Mouse (Mus musculus) embryonic facial prominence, embryonic 15.5 days (tissue): Measurements from ENCODE around the gene Fmnl2. TPM values are rescaled to one million over a fixed set of nuclear protein-coding genes. Genes with fewer than 3 reads are reported as not detected.

Source experiments
- ATAC-seq: fragments of 200-750 bp; cut with Nextera tagmentation; 2 replicates; pipeline ENCODE4 v1.8.0; 2017; ENCODE audit warnings: low read depth, moderate TSS enrichment; ENCODE audit not compliant: insufficient number of reproducible peaks, low FRiP score, low TSS enrichment
- H3K27ac ChIP-seq: fragments of 300-500 bp; sonication (generic); replicated peaks from 2 replicates; pipeline ENCODE4 v1.5.1; 2015; ENCODE audit warnings: mild to moderate bottlenecking, inconsistent platforms
- H3K27me3 ChIP-seq: fragments of 300-500 bp; sonication (generic); 2 replicates; pipeline ENCODE4 v1.6.1; 2015; ENCODE audit warnings: inconsistent platforms
- H3K36me3 ChIP-seq: fragments of 300-500 bp; sonication (generic); 2 replicates; pipeline ENCODE4 v1.6.1; 2015; ENCODE audit warnings: mild to moderate bottlenecking, inconsistent platforms
- H3K4me1 ChIP-seq: fragments of 300-500 bp; sonication (generic); 2 replicates; pipeline ENCODE4 v1.6.1; 2015; ENCODE audit warnings: inconsistent platforms
- H3K4me2 ChIP-seq: fragments of 300-500 bp; sonication (generic); replicated peaks from 2 replicates; pipeline ENCODE4 v1.6.1; 2015; ENCODE audit warnings: mild to moderate bottlenecking, inconsistent platforms
- H3K4me3 ChIP-seq: fragments of 300-500 bp; sonication (generic); replicated peaks from 2 replicates; pipeline ENCODE4 v1.5.1; 2015; ENCODE audit warnings: mild to moderate bottlenecking, inconsistent platforms
- H3K9ac ChIP-seq: fragments of 300-500 bp; sonication (generic); 2 replicates; pipeline ENCODE4 v1.6.1; 2015; ENCODE audit warnings: inconsistent platforms
- H3K9me3 ChIP-seq: fragments of 300-500 bp; sonication (generic); replicated peaks from 2 replicates; pipeline ENCODE4 v1.6.1; 2016; ENCODE audit warnings: inconsistent platforms
- WGBS: fragments of 180-500 bp; shearing (Covaris S2); methylation state at CpG from one replicate; pipeline ENCODE4 v1.1.7; 2015; 5-methylcytosine and 5-hydroxymethylcytosine counted together
- polyA plus RNA-seq: library from polyadenylated mRNA; unstranded; fragments of >200 nt; fragmentation: Nextera tagmentation; extraction: Ambion mirVana; gene quantifications from 2 replicates; pipeline ENCODE4 v1.2.1, GENCODE M21; 2015

Gene Fmnl2
- polyA plus RNA-seq, 1 experiment from 2014 or later: 8.1 TPM

DNA sequence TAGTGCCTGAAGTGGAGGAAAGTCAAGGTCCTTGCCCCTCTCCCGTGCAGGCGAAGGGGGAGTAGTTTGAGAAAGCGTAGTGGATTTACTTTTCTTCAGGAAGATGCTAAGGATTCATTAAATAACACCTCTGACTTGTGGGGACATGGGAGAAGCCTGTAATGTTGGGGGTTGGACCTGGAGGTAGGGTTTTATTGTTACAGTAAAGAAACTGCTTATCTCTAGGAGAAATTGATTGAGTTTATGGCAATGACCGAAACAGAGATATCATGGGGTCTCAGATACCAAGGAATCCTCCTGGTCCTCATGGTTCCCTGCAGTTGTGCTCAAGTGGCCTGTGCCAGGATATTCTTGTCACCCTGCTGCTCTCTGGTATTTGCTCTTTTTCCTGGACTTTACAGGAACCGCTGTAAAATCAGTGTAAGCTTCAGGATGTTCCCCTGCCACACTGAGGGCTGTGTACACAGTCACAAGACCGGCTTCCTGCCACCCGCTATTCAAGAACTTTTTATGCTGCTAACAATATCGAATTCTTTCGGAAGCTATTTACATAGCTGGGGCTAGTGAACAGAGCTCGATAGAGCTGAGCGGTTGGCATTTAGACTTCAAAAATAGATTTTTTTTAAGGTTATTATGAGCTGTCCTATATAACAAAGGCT, 130.1 kb downstream of the Fmnl2 start:
- Histone ChIP-seq H3K4me2 (no peak overlapping the region), H3K9ac (no peak overlapping the region), H3K4me1 (peaks cover 28% of the 10 kb centered on the region), H3K9me3 (no peaks in the 10 kb centered on the region), H3K27ac (0 out of 2 replicates have a peak overlapping the region, but pooled peaks have one; percentile 0), H3K4me3 (no peak overlapping the region), H3K27me3 (no peaks in the 10 kb centered on the region), H3K36me3 (no peaks in the 10 kb centered on the region)
- WGBS: 68% methylated on average over 11 of the region's 11 CpGs
- ATAC-seq: peak; percentile 15; the same call in 1 of the 2 replicates

DNA sequence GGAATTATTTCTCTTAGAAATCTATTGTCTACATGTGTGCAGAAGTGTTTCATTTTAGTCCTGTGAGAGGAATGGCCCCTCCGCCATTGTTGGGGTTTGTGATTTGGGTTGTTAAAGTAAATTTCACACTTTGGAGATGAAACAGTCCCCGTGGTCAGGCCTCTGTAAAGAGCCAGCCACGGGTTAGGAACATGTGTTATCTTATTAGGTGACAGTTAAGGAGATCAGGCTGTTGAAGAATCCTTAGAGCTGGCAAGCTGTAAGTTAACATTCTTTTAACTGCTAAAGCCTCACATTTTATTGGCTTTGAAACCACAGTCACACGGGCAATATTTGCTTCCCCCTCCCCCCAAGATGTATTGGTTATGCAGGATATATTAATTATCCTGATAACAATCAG, 131.7 kb downstream of the Fmnl2 start:
- H3K27me3 ChIP-seq: no peaks in the 10 kb centered on the region
- no peak overlapping the region for H3K9ac ChIP-seq
- WGBS: 70% methylated on average over 4 of the region's 4 CpGs
- no peak overlapping the region for H3K4me2 ChIP-seq
- ATAC-seq: no peak
- H3K36me3 ChIP-seq: no peaks in the 10 kb centered on the region
- H3K27ac ChIP-seq: no peak overlapping the region
- no peak overlapping the region for H3K4me3 ChIP-seq
- peaks cover 28% of the 10 kb centered on the region for H3K4me1 ChIP-seq
- no peaks in the 10 kb centered on the region for H3K9me3 ChIP-seq

DNA sequence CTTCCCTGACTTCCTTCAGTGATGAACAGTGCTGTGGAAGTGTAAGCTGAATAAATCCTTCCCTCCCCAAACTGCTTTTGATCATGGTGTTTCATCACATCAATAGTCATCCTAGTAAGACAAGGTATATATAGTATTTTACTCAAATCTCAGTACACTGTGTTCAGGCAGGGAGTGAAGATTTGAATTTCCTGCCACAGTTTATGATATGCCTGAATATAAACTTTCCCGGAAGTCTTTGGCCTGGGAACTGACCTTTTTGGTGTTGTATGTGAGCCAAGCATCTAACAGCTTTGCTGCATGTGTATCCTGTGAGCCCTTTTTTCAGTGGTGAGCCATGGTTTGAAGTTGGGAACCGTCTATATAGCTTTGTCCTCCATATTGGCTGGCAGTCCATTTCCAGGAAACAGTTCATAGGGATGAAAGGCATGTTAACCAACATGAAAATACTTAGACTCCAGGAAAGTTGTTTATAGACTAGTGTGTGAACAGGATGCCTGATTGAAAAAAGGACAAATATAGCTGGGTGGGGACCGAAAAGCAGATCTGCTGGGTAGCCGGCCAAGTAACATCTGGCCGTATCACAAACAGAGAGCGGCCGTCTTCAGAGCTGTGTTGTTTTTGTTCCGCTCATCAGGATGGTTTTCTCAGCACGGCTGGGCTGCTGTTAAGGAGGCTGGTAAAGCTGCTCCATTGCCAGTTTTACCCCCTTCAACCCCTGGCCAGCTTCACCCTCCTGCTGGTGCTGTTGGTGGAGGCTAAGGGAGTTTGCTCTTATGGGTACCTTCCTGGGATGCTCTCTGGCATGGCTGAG, 133.4 kb downstream of the Fmnl2 start:
- peak; percentile 29 for ATAC-seq
- Histone ChIP-seq H3K4me1 (peaks cover 15% of the 10 kb centered on the region), H3K27me3 (no peaks in the 10 kb centered on the region), H3K4me3 (no peak overlapping the region), H3K9me3 (no peaks in the 10 kb centered on the region), H3K4me2 (peak overlapping the region; percentile 28), H3K36me3 (no peaks in the 10 kb centered on the region), H3K9ac (no peak overlapping the region), H3K27ac (peak overlapping the region; percentile 74)
- WGBS: 24% methylated on average over 9 of the region's 9 CpGs

DNA sequence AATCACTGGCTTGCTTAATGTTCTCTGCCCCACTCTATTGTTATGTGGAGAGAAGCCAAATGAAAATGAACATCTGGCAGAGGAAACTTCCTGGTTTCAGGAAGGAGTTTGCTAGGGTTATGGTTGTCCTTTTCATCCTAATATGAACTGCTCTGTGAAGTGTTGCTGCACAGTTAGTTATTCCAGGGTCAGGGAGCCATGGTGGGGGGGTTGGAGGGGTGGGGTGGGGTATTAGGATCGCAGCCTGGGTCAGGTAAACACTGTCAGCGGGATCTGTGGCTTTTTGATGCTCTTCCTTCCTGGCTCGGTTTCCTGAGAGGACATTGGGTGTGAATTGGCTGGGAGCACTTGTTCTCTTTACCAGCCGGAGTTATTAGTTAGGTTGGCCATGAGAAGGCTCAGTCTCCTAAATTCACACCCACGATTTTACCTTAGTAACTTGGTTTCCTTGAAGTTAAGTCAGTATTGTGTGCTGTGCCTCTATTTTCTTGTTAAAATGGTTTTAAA, 134.1 kb downstream of the Fmnl2 start:
- peaks cover 15% of the 10 kb centered on the region for H3K4me1 ChIP-seq
- ATAC-seq: no peak
- peak overlapping the region; percentile 74 for H3K27ac ChIP-seq
- 59% methylated on average over 5 of the region's 5 CpGs for WGBS
- no peaks in the 10 kb centered on the region for H3K27me3 ChIP-seq
- no peaks in the 10 kb centered on the region for H3K36me3 ChIP-seq
- peak overlapping the region; percentile 28 for H3K4me2 ChIP-seq
- no peaks in the 10 kb centered on the region for H3K9me3 ChIP-seq
- H3K4me3 ChIP-seq: no peak overlapping the region
- no peak overlapping the region for H3K9ac ChIP-seq

DNA sequence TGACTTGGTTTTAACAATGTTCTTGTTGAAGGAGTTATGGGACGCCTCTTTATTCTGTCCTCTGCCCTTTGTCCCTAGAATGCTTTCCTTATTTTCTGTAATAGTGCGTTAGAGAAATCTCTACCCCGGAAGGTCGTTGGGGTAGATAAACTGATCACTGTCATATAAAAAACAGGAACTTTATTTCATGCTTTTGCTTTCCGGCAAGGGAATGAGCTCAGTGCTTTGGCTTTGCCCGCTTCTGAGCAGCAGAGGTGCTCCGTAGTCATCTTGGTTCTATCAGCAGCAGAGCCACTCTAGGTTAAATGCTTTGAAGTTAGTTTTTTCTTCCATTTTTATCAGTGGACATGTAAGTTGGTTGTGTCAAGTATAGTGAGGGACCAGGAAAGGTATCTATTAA, 135.6 kb downstream of the Fmnl2 start:
- Histone ChIP-seq H3K9me3 (no peaks in the 10 kb centered on the region), H3K9ac (no peak overlapping the region), H3K27ac (no peak overlapping the region), H3K4me3 (no peak overlapping the region), H3K4me1 (peaks cover 15% of the 10 kb centered on the region), H3K27me3 (no peaks in the 10 kb centered on the region), H3K36me3 (no peaks in the 10 kb centered on the region), H3K4me2 (no peak overlapping the region)
- 92% methylated on average over 7 of the region's 7 CpGs for WGBS
- ATAC-seq: no peak

DNA sequence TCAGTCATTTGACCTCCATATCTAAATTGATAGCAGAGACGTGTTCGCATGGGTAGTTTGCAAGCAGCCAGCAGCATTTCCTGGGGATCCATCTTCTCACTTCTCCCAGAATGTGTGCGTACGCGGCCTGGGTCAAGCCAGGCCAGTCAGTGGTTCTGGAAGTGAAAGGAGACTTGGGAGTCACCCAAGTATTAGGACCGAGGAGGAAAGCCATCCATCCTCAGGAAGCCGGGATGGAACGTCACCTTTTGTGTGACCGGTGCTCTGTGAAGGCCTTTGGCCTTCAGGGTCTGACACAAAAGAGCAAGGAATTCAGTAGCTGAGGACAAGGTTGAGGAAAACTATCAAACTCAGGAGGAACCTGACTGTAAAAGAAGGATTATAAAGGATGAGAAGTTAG, 136.9 kb downstream of the Fmnl2 start:
- no peak overlapping the region for H3K4me3 ChIP-seq
- ATAC-seq: no peak
- no peak overlapping the region for H3K9ac ChIP-seq
- peaks cover 15% of the 10 kb centered on the region for H3K4me1 ChIP-seq
- no peaks in the 10 kb centered on the region for H3K9me3 ChIP-seq
- no peaks in the 10 kb centered on the region for H3K27me3 ChIP-seq
- no peaks in the 10 kb centered on the region for H3K36me3 ChIP-seq
- H3K27ac ChIP-seq: no peak overlapping the region
- 88% methylated on average over 9 of the region's 9 CpGs for WGBS
- no peak overlapping the region for H3K4me2 ChIP-seq

DNA sequence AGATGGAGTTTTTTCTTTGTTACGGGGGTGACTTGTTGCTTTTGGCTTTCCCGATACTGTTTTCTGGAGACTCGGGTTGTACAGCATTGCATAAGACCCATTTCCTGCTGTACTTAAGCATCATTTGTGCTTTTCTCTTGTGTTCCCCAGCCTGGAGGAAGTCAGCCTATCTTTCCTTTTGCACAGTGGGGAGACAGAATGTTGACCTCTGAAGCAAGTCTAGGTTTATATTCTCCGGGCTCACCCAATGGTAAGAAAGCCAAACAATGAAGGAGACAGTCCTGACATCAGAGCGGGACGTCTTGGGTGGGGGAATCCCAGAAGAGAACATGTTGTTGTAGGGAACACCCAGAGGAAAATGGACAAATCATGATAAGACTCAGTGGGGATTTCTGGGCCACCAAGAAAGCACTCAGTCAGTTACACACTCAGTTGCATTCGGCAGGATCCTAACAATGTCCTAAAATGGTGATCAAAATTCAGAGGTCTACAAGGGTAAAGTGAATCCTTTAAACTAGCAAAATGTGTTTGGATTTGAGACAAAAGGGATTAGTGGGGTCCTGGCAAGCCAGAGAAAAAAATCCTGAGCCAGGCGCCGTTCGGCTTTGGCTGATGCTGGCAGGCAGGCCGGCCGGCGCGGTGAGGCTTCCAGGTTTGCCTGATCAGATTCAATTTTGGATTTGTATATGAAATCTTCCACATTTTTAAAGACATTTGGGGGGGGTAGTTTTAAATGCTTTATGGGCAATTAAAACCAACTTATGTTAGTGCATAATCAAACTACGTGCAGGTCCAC, 140.5 kb downstream of the Fmnl2 start:
- Histone ChIP-seq H3K4me1 (no peaks in the 10 kb centered on the region), H3K27ac (no peak overlapping the region), H3K4me3 (no peak overlapping the region), H3K36me3 (no peaks in the 10 kb centered on the region), H3K27me3 (no peaks in the 10 kb centered on the region), H3K9ac (no peak overlapping the region), H3K4me2 (no peak overlapping the region), H3K9me3 (no peaks in the 10 kb centered on the region)
- ATAC-seq: no peak
- 66% methylated on average over 15 of the region's 15 CpGs for WGBS

DNA sequence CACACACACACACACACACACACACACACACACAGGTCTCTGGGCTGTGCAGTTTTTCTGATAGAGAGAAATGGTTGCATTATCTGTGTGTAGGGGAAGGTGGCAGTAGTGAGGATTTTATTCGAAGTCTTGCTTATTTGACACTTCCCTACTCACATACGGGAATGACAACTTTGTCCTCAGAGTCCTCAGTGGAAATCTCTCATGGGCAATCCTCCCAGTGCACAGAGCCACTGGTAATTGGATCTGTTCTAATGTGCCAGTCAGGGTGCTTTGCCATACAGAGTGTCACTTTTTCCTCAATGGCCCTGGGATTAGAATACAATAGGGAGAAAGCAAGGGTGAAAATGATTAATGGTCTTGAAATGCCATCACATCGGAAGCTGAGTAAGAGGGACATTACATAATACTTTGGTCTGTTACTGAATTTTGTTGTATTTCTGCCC, 141.9 kb downstream of the Fmnl2 start:
- Histone ChIP-seq H3K27me3 (no peaks in the 10 kb centered on the region), H3K27ac (no peak overlapping the region), H3K9ac (no peak overlapping the region), H3K4me3 (no peak overlapping the region), H3K4me2 (no peak overlapping the region), H3K9me3 (no peaks in the 10 kb centered on the region), H3K4me1 (no peaks in the 10 kb centered on the region), H3K36me3 (no peaks in the 10 kb centered on the region)
- ATAC-seq: no peak
- 50% methylated on average over 3 of the region's 3 CpGs for WGBS

DNA sequence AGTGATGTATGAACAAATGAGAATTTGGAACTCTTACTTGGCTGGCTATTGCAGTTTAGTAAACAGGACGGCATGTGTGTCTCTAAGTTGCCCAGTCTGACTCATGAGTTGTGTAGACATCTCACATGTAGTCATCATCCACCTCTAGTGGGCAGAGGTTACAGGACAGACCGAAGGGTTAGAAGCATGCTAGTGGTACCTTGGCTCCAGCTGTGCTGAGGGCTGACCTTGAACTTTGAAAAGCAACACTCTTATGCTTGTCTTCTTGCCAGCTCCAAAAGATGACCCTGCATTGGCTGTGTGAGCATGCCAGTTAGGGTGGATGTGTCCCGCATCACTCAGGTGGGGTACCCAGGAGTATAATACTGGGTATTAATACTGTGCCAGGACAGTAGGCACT, 142.8 kb downstream of the Fmnl2 start:
- H3K9me3 ChIP-seq: no peaks in the 10 kb centered on the region
- no peak overlapping the region for H3K27ac ChIP-seq
- no peak overlapping the region for H3K9ac ChIP-seq
- no peak overlapping the region for H3K4me3 ChIP-seq
- no peak overlapping the region for H3K4me2 ChIP-seq
- ATAC-seq: no peak
- no peaks in the 10 kb centered on the region for H3K27me3 ChIP-seq
- 88% methylated on average over 3 of the region's 3 CpGs for WGBS
- H3K36me3 ChIP-seq: no peaks in the 10 kb centered on the region
- H3K4me1 ChIP-seq: no peaks in the 10 kb centered on the region

DNA sequence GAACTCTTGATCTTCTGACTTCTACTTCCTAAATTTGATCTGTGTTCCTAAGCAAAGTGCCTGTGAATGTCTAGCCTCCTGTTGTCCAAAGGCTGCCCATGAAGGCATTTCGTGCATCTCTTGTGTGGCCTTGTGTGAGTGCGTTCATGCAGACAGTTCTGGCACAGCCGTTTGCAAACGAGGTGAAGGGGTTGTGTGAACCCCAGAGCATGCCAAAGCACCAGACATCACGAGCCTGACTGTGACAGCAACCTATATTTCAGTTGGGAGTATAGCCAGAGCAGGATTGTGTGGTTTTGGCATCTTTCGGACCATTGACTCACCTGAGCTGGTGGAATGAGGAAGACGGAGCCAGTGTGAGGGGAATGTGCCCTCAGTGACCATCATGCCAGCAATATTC, 148.5 kb downstream of the Fmnl2 start:
- WGBS: 85% methylated on average over 7 of the region's 7 CpGs
- Histone ChIP-seq H3K4me3 (no peak overlapping the region), H3K9ac (no peak overlapping the region), H3K9me3 (no peaks in the 10 kb centered on the region), H3K4me2 (no peak overlapping the region), H3K27ac (no peak overlapping the region), H3K36me3 (no peaks in the 10 kb centered on the region), H3K4me1 (peaks cover 11% of the 10 kb centered on the region; the same call in 1 of the 2 replicates), H3K27me3 (no peaks in the 10 kb centered on the region)
- ATAC-seq: no peak

DNA sequence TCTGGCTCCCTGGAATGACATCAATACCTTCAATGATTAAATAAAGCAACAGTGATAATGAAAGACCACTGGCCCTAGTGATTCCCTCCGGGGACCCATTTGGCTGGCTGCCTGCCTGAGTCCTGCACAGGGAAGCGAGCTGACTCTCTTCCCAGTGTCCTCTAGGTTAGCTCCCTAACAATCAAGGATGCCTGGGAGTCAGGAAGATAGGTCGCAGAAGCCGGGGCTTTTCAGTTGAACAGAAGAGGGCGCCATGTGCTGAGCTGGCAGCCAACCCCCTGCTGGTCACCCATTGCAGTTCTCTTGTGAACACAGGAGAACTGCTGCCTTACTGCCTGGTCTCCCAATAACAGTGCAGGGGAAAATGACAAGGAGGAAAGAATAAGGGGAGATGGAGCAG, 149.5 kb downstream of the Fmnl2 start:
- WGBS: 30% methylated on average over 5 of the region's 5 CpGs
- Histone ChIP-seq H3K36me3 (no peaks in the 10 kb centered on the region), H3K27ac (no peak overlapping the region), H3K4me1 (peaks cover 13% of the 10 kb centered on the region; the same call in 1 of the 2 replicates), H3K9me3 (no peaks in the 10 kb centered on the region), H3K4me3 (no peak overlapping the region), H3K27me3 (no peaks in the 10 kb centered on the region), H3K4me2 (no peak overlapping the region), H3K9ac (no peak overlapping the region)
- no peak for ATAC-seq
